Mouse (Mus musculus) limb, embryonic 12.5 days (tissue): ENCODE data around the gene Frmd6. TPM values are rescaled to one million over a fixed set of nuclear protein-coding genes. Genes with fewer than 3 reads are reported as not detected.

Source experiments
- ATAC-seq: fragments of 200-750 bp; cut with Nextera tagmentation; 2 replicates; pipeline ENCODE4 v1.8.0; 2017; ENCODE audit warnings: low read depth, moderate TSS enrichment; ENCODE audit not compliant: insufficient number of reproducible peaks, insufficient read depth, low FRiP score, low TSS enrichment
- H3K27ac ChIP-seq: fragments of 300-500 bp; sonication (generic); 2 replicates; pipeline ENCODE4 v1.5.1; 2016; ENCODE audit warnings: mild to moderate bottlenecking, moderate library complexity
- H3K27me3 ChIP-seq: fragments of 300-500 bp; sonication (generic); 2 replicates; pipeline ENCODE4 v1.6.1; 2016; ENCODE audit warnings: mild to moderate bottlenecking, moderate library complexity
- H3K36me3 ChIP-seq: fragments of 300-500 bp; sonication (generic); 2 replicates; pipeline ENCODE4 v1.6.1; 2016; ENCODE audit warnings: mild to moderate bottlenecking, moderate library complexity
- H3K4me1 ChIP-seq: fragments of 300-500 bp; sonication (generic); replicated peaks from 2 replicates; pipeline ENCODE4 v1.6.1; 2016
- H3K4me2 ChIP-seq: fragments of 300-500 bp; sonication (generic); 2 replicates; pipeline ENCODE4 v1.6.1; 2016; ENCODE audit warnings: mild to moderate bottlenecking, moderate library complexity
- H3K4me3 ChIP-seq: fragments of 300-500 bp; sonication (generic); replicated peaks from 2 replicates; pipeline ENCODE4 v1.5.1; 2016; ENCODE audit warnings: mild to moderate bottlenecking
- H3K9ac ChIP-seq: fragments of 300-500 bp; sonication (generic); replicated peaks from 2 replicates; pipeline ENCODE4 v1.6.1; 2016; ENCODE audit warnings: mild to moderate bottlenecking, moderate library complexity
- H3K9me3 ChIP-seq: fragments of 300-500 bp; sonication (generic); 2 replicates; pipeline ENCODE4 v1.6.1; 2016; ENCODE audit warnings: mild to moderate bottlenecking, moderate library complexity
- WGBS: fragments of 180-500 bp; shearing (Covaris S2); methylation state at CpG from one replicate; pipeline ENCODE4 v1.1.7; 2016; 5-methylcytosine and 5-hydroxymethylcytosine counted together
- polyA plus RNA-seq: library from polyadenylated mRNA; unstranded; fragments of >200 nt; fragmentation: Nextera tagmentation; extraction: Ambion mirVana; gene quantifications from 2 replicates; pipeline ENCODE4 v1.2.1, GENCODE M21; 2016

Frmd6 gene
- polyA plus RNA-seq = 75.1 and 75.2 TPM in 2 replicates

GRCm38 (mm10) chr12:70824729-70825650 lies at the start of gene Frmd6:
Gene Frmd6, plus strand, starts transcription at chr12:70825514.
- Histone ChIP-seq H3K4me1 (peaks cover 29% of the 10 kb centered on the region), H3K4me2 (peak within 1 kb of the TSS; percentile 63), H3K27ac (peak within 1 kb of the TSS; percentile 100), H3K27me3 (no peaks in the 10 kb centered on the region), H3K36me3 (no peaks in the 10 kb centered on the region; the same call in 1 of the 2 replicates), H3K4me3 (peak within 1 kb of the TSS; percentile 84), H3K9me3 (no peaks in the 10 kb centered on the region), H3K9ac (peak within 1 kb of the TSS; percentile 93)
- ATAC-seq = peak; percentile 91
- WGBS = under 1% methylated on average over 75 of the region's 75 CpGs

GRCm38 (mm10) chr12:70775609-70776008 lies 49.7 kb upstream of the Frmd6 start:
- H3K4me2 ChIP-seq = no peak overlapping the region
- H3K4me3 ChIP-seq = no peak overlapping the region
- no peaks in the 10 kb centered on the region for H3K36me3 ChIP-seq
- no peaks in the 10 kb centered on the region; the same call in 1 of the 2 replicates for H3K4me1 ChIP-seq
- H3K27me3 ChIP-seq = no peaks in the 10 kb centered on the region
- no peaks in the 10 kb centered on the region for H3K9me3 ChIP-seq
- H3K9ac ChIP-seq = no peak overlapping the region
- 87% methylated on average over 8 of the region's 8 CpGs for WGBS
- H3K27ac ChIP-seq = no peak overlapping the region
- no peak for ATAC-seq

GRCm38 (mm10) chr12:70776683-70777082 lies 48.6 kb upstream of the Frmd6 start:
- no peak for ATAC-seq
- Histone ChIP-seq H3K27ac (no peak overlapping the region), H3K4me2 (no peak overlapping the region), H3K36me3 (no peaks in the 10 kb centered on the region), H3K9me3 (no peaks in the 10 kb centered on the region), H3K4me1 (no peaks in the 10 kb centered on the region; the same call in 1 of the 2 replicates), H3K4me3 (no peak overlapping the region), H3K9ac (no peak overlapping the region), H3K27me3 (no peaks in the 10 kb centered on the region)
- 78% methylated on average over 12 of the region's 12 CpGs for WGBS

GRCm38 (mm10) chr12:70777466-70777865 lies 47.8 kb upstream of the Frmd6 start:
- no peak overlapping the region for H3K27ac ChIP-seq
- no peaks in the 10 kb centered on the region for H3K9me3 ChIP-seq
- H3K27me3 ChIP-seq = no peaks in the 10 kb centered on the region
- no peaks in the 10 kb centered on the region for H3K36me3 ChIP-seq
- H3K4me2 ChIP-seq = no peak overlapping the region
- H3K4me3 ChIP-seq = no peak overlapping the region
- 62% methylated on average over 5 of the region's 5 CpGs for WGBS
- H3K4me1 ChIP-seq = no peaks in the 10 kb centered on the region; the same call in 1 of the 2 replicates
- no peak overlapping the region for H3K9ac ChIP-seq
- ATAC-seq = no peak

- no peaks in the 10 kb centered on the region for H3K9me3 ChIP-seq
- H3K4me1 ChIP-seq = peaks cover 1% of the 10 kb centered on the region
- H3K36me3 ChIP-seq = no peaks in the 10 kb centered on the region
- no peak overlapping the region for H3K27ac ChIP-seq
- H3K9ac ChIP-seq = no peak overlapping the region
- H3K27me3 ChIP-seq = no peaks in the 10 kb centered on the region
- no peak overlapping the region for H3K4me3 ChIP-seq
- no peak overlapping the region for H3K4me2 ChIP-seq
- ATAC-seq = no peak
Observed at GRCm38 (mm10) chr12:70777866-70778265, 47.4 kb upstream of the Frmd6 start.

- H3K4me1 ChIP-seq = peaks cover 5% of the 10 kb centered on the region
- no peaks in the 10 kb centered on the region for H3K9me3 ChIP-seq
- no peaks in the 10 kb centered on the region for H3K27me3 ChIP-seq
- no peak overlapping the region for H3K27ac ChIP-seq
- no peak overlapping the region for H3K4me2 ChIP-seq
- H3K9ac ChIP-seq = no peak overlapping the region
- ATAC-seq = no peak
- 77% methylated on average over 2 of the region's 2 CpGs for WGBS
- H3K4me3 ChIP-seq = no peak overlapping the region
- no peaks in the 10 kb centered on the region for H3K36me3 ChIP-seq
Observed at GRCm38 (mm10) chr12:70778271-70778670, 47.0 kb upstream of the Frmd6 start.

GRCm38 (mm10) chr12:70778724-70779123 lies 46.6 kb upstream of the Frmd6 start:
- H3K4me2 ChIP-seq = no peak overlapping the region
- WGBS = 50% methylated on average over 3 of the region's 3 CpGs
- H3K27me3 ChIP-seq = 0 out of 2 replicates have a peak, but pooled peaks cover 1% of the 10 kb centered on the region
- ATAC-seq = no peak
- no peaks in the 10 kb centered on the region for H3K9me3 ChIP-seq
- no peak overlapping the region for H3K27ac ChIP-seq
- no peak overlapping the region for H3K4me3 ChIP-seq
- no peak overlapping the region for H3K9ac ChIP-seq
- no peaks in the 10 kb centered on the region for H3K36me3 ChIP-seq
- peaks cover 10% of the 10 kb centered on the region for H3K4me1 ChIP-seq

GRCm38 (mm10) chr12:70783049-70783448 lies 42.3 kb upstream of the Frmd6 start:
- Histone ChIP-seq H3K27me3 (peaks cover 7% of the 10 kb centered on the region; the same call in 1 of the 2 replicates), H3K4me3 (no peak overlapping the region), H3K4me2 (peak overlapping the region; percentile 36), H3K9me3 (no peaks in the 10 kb centered on the region), H3K27ac (no peak overlapping the region), H3K9ac (no peak overlapping the region), H3K4me1 (peaks cover 17% of the 10 kb centered on the region), H3K36me3 (no peaks in the 10 kb centered on the region)
- no peak for ATAC-seq
- WGBS = 35% methylated on average over 9 of the region's 9 CpGs

- H3K9ac ChIP-seq = 0 out of 2 replicates have a peak overlapping the region, but pooled peaks have one; percentile 23
- H3K27ac ChIP-seq = no peak overlapping the region
- 17% methylated on average over 22 of the region's 22 CpGs for WGBS
- no peak for ATAC-seq
- H3K9me3 ChIP-seq = no peaks in the 10 kb centered on the region
- H3K4me2 ChIP-seq = peak overlapping the region; percentile 36
- peaks cover 7% of the 10 kb centered on the region; the same call in 1 of the 2 replicates for H3K27me3 ChIP-seq
- peaks cover 17% of the 10 kb centered on the region for H3K4me1 ChIP-seq
- no peak overlapping the region for H3K4me3 ChIP-seq
- H3K36me3 ChIP-seq = no peaks in the 10 kb centered on the region
Observed at GRCm38 (mm10) chr12:70783475-70784239, 41.7 kb upstream of the Frmd6 start.

- no peak for ATAC-seq
- WGBS = 39% methylated on average over 6 of the region's 6 CpGs
- H3K27ac ChIP-seq = no peak overlapping the region
- no peaks in the 10 kb centered on the region for H3K36me3 ChIP-seq
- H3K27me3 ChIP-seq = peaks cover 7% of the 10 kb centered on the region; the same call in 1 of the 2 replicates
- peak overlapping the region; percentile 36 for H3K4me2 ChIP-seq
- H3K9me3 ChIP-seq = no peaks in the 10 kb centered on the region
- no peak overlapping the region for H3K4me3 ChIP-seq
- 0 out of 2 replicates have a peak overlapping the region, but pooled peaks have one; percentile 23 for H3K9ac ChIP-seq
- peaks cover 17% of the 10 kb centered on the region for H3K4me1 ChIP-seq
Observed at GRCm38 (mm10) chr12:70784240-70784705, 41.0 kb upstream of the Frmd6 start.

GRCm38 (mm10) chr12:70789341-70789740 lies 36.0 kb upstream of the Frmd6 start:
- no peaks in the 10 kb centered on the region for H3K9me3 ChIP-seq
- no peak overlapping the region for H3K4me3 ChIP-seq
- H3K4me1 ChIP-seq = peaks cover under 1% of the 10 kb centered on the region; the same call in 1 of the 2 replicates
- no peaks in the 10 kb centered on the region for H3K27me3 ChIP-seq
- no peak overlapping the region for H3K4me2 ChIP-seq
- ATAC-seq = no peak
- H3K36me3 ChIP-seq = no peaks in the 10 kb centered on the region
- no peak overlapping the region for H3K9ac ChIP-seq
- WGBS = 87% methylated on average over 6 of the region's 6 CpGs
- H3K27ac ChIP-seq = no peak overlapping the region
